Mouse (Mus musculus) spleen, adult 2 months (tissue): ENCODE measurements around the gene Cacnb3. TPM values are rescaled to one million over a fixed set of nuclear protein-coding genes. Genes with fewer than 3 reads are reported as not detected.

Experiments used
- DNase-seq, 2 experiments: peaks; one replicate each; pipeline versions ENCODE4 v3.0.0 to v3.0.0-alpha.2; 2012 to 2021; ENCODE audit warnings: low spot score in 2 of 2, low read depth in 1 of 2
- H3K27ac ChIP-seq: fragments of 200-500 bp; 2 replicates; pipeline ENCODE4 v1.5.1; 2012; ENCODE audit warnings: low read length, inconsistent platforms; ENCODE audit not compliant: insufficient read depth
- H3K27me3 ChIP-seq: fragments of 200-500 bp; 2 replicates; pipeline ENCODE4 v1.6.1; 2012; ENCODE audit warnings: mild to moderate bottlenecking, moderate library complexity, low read length, inconsistent platforms; ENCODE audit not compliant: control insufficient read depth, insufficient read depth
- H3K36me3 ChIP-seq: fragments of 200-500 bp; 2 replicates; pipeline ENCODE4 v1.6.1; 2012; ENCODE audit warnings: mild to moderate bottlenecking, low read length, inconsistent platforms; ENCODE audit not compliant: control insufficient read depth, insufficient read depth
- H3K4me1 ChIP-seq: fragments of 200-500 bp; 2 replicates; pipeline ENCODE4 v1.6.1; 2011; ENCODE audit warnings: inconsistent platforms; ENCODE audit not compliant: control insufficient read depth, insufficient read depth, insufficient read length
- H3K4me3 ChIP-seq: fragments of 200-500 bp; 2 replicates; pipeline ENCODE4 v1.5.1; 2011; ENCODE audit warnings: mild to moderate bottlenecking, inconsistent platforms; ENCODE audit not compliant: insufficient read depth, insufficient read length; ENCODE audit errors: extremely low read depth
- CTCF ChIP-seq: fragments of 200-500 bp; IDR thresholded peaks from 2 replicates; pipeline ENCODE4 v1.5.1; 2011; ENCODE audit warnings: mild to moderate bottlenecking, inconsistent platforms; ENCODE audit not compliant: insufficient read depth, insufficient read length, insufficient replicate concordance; ENCODE audit errors: extremely low read depth
- POLR2A ChIP-seq: fragments of 200-500 bp; IDR thresholded peaks from 2 replicates; pipeline ENCODE4 v1.6.1; 2011; ENCODE audit warnings: low read depth, low read length, inconsistent platforms
- WGBS: fragments of 180-500 bp; shearing (Covaris S2); methylation state at CpG from one replicate; pipeline ENCODE4 v1.1.7; 2018; 5-methylcytosine and 5-hydroxymethylcytosine counted together
- polyA plus RNA-seq: library from polyadenylated mRNA; depleted of rRNA; stranded (reverse); fragments of >200 nt; gene quantifications from 2 replicates; pipeline ENCODE4 v1.2.3, GENCODE M21; 2012

Cacnb3 gene
- polyA plus RNA-seq, 1 experiment: 22.4 TPM

DNA sequence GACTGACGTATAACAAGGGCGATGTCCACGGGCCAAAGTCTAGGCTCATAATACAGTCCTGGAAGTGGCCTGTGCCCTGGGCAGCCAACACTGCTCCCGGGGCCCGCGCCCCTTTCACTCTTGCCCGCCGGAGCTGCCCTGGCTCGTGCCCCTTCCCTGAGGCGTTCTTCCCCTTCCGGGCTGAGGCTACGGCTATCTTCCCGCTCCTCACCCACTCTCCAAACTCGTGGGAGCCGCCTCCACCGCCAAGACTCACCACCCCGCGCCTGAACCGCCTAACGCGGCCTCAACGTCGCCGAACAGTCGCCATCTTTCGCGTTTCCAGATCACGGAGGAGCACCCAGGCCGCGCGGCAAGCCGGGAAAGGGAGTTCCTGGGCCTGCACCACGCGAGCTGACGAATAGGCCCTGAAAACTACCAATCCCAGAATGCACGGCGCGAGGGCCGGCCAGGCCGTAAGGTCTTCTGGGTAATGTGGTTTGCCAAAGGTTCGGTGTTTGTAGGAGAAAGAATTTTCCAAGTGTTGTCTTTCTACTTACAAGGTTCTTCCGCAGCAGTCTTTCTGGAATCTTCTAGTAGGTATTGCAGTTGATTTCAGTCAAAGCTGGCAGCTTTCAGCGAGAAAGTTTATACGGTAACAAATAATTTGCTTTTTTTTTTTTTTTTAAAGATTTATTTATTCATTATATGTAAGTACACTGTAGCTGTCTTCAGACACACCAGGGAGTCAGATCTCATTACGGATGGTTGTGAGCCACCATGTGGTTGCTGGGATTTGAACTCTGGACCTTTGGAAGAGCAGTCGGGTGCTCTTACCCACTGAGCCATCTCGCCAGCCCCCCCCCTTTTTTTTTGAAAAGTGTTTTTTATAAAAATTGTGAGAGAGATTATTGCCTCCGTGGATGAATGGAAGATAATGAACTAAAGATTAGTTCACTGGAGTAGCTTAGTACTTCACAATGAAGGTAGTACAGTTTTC lies 32.2 kb downstream of the Cacnb3 start, which contains the start of gene Ddx23:
TSS of gene Ddx23 (minus strand) at position 328 of the 979 bp plus-strand sequence.
- Histone ChIP-seq H3K36me3 (peaks cover 9% of the 10 kb centered on the region), H3K4me3 (peak within 1 kb of the TSS; percentile 94), H3K27ac (peak within 1 kb of the TSS; percentile 89), H3K27me3 (no peaks in the 10 kb centered on the region), H3K4me1 (no peaks in the 10 kb centered on the region)
- peak; percentile 86 to 97 for DNase-seq
- WGBS: 4% methylated on average over 48 of the region's 48 CpGs
- TF ChIP-seq POLR2A (peak; percentile 76), CTCF (no peak)

- Histone ChIP-seq H3K4me3 (no peak overlapping the region), H3K36me3 (no peaks in the 10 kb centered on the region), H3K27me3 (0 out of 2 replicates have a peak, but pooled peaks cover 1% of the 10 kb centered on the region), H3K27ac (no peak overlapping the region), H3K4me1 (no peaks in the 10 kb centered on the region)
- DNase-seq: peak in 1 of 2 experiments; percentile 14
- TF ChIP-seq CTCF: no peak
- no peak for TF ChIP-seq POLR2A
- 67% methylated on average over 11 of the region's 11 CpGs for WGBS
Measured at GRCm38 (mm10) chr15:98664042-98664907, 33.6 kb downstream of the Cacnb3 start.

GRCm38 (mm10) chr15:98672592-98672991 lies 42.0 kb downstream of the Cacnb3 start:
- H3K27me3 ChIP-seq: peaks cover 1% of the 10 kb centered on the region; the same call in 1 of the 2 replicates
- H3K27ac ChIP-seq: no peak overlapping the region
- no peak for DNase-seq
- 78% methylated on average over 4 of the region's 4 CpGs for WGBS
- TF ChIP-seq POLR2A (no peak), CTCF (no peak)
- H3K4me1 ChIP-seq: peaks cover 5% of the 10 kb centered on the region; the same call in 1 of the 2 replicates
- no peaks in the 10 kb centered on the region for H3K36me3 ChIP-seq
- no peak overlapping the region for H3K4me3 ChIP-seq

DNA sequence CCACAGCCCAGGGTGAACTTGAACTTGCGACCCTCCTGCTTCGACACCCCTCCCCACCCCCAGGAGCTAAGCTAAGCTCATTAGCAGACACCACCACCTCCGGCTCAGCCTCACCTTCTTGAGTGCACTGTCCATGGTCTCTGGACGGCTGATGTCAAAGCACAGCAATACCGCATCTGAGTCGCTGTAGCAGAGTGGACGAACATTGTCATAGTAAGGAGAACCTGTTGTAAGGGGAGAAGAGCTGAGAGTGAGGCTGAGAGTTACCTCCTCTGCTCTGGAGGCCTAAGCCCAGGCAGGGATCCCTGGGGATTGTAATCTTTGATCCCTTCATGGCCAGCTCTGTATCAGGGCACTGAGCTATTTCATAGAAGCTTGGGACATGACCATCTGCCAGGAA lies 43.1 kb downstream of the Cacnb3 start:
- WGBS: 88% methylated on average over 7 of the region's 7 CpGs
- Histone ChIP-seq H3K4me3 (no peak overlapping the region), H3K36me3 (no peaks in the 10 kb centered on the region), H3K27ac (no peak overlapping the region), H3K27me3 (peaks cover 1% of the 10 kb centered on the region), H3K4me1 (peaks cover 5% of the 10 kb centered on the region; the same call in 1 of the 2 replicates)
- DNase-seq: no peak
- TF ChIP-seq CTCF: no peak
- no peak for TF ChIP-seq POLR2A

DNA sequence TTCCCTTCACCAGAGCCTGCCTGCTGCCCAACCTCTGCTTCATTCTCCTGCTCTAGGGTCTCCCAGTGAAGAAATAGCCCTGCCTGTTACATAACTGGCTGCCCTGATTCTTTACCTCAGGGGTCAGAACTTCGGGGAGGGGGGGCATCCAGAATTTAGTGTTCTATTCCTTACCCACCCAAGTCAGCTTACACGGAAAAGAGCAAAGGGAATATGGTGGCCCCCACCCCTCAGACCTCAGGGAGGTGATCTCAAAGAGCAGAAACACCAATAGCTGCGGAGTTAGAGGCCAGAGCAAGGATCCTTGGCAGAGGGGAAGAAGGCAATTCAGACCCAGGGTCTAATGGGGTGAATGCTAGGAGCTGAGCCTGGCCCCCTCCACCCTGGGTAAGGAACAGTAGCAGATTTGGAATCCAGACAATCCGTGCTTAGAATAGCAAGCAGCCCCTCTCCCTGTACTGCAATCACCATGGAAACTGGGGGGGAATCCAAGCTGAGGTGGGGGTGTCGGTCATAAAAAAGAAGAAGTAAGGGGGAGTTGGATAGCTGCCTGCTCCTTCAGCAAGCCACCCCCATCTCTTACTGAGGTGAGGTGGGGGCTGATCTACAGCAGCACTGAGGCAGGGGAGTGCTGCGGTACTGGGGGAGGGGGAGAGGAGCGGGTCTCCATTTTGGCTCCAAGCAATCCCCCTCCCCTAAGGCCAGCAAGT lies 43.8 kb downstream of the Cacnb3 start:
- no peak for DNase-seq
- H3K4me3 ChIP-seq: no peak overlapping the region
- no peaks in the 10 kb centered on the region; the same call in none of the 2 replicates for H3K27me3 ChIP-seq
- peaks cover 5% of the 10 kb centered on the region; the same call in 1 of the 2 replicates for H3K4me1 ChIP-seq
- TF ChIP-seq CTCF (no peak), POLR2A (no peak)
- WGBS: 35% methylated on average over 7 of the region's 7 CpGs
- H3K36me3 ChIP-seq: no peaks in the 10 kb centered on the region
- no peak overlapping the region for H3K27ac ChIP-seq

GRCm38 (mm10) chr15:98674994-98675545 lies 44.4 kb downstream of the Cacnb3 start:
- WGBS: 41% methylated on average over 11 of the region's 11 CpGs
- no peaks in the 10 kb centered on the region; the same call in none of the 2 replicates for H3K27me3 ChIP-seq

More at GRCm38 (mm10) chr15:98674994-98675545, 44.4 kb downstream of the Cacnb3 start:
- TF ChIP-seq CTCF: no peak
- TF ChIP-seq POLR2A: no peak
- no peak for DNase-seq
- no peak overlapping the region for H3K27ac ChIP-seq
- H3K4me3 ChIP-seq: no peak overlapping the region
- H3K4me1 ChIP-seq: peaks cover 5% of the 10 kb centered on the region; the same call in 1 of the 2 replicates
- no peaks in the 10 kb centered on the region for H3K36me3 ChIP-seq
